Mouse (Mus musculus) neural tube, embryonic 12.5 days (tissue): ENCODE results near the gene Shld1. TPM values are rescaled to one million over a fixed set of nuclear protein-coding genes. Genes with fewer than 3 reads are reported as not detected.

Experiments used
- ATAC-seq: fragments of 200-750 bp; cut with Nextera tagmentation; 2 replicates; pipeline ENCODE4 v1.8.0; 2017; ENCODE audit warnings: low read depth, mild to moderate bottlenecking, moderate TSS enrichment, moderate library complexity; ENCODE audit not compliant: low FRiP score
- H3K27ac ChIP-seq: fragments of 300-500 bp; sonication (generic); 2 replicates; pipeline ENCODE4 v1.5.1; 2016
- H3K27me3 ChIP-seq: fragments of 300-500 bp; sonication (generic); replicated peaks from 2 replicates; pipeline ENCODE4 v1.6.1; 2016; ENCODE audit warnings: mild to moderate bottlenecking
- H3K36me3 ChIP-seq: fragments of 300-500 bp; sonication (generic); 2 replicates; pipeline ENCODE4 v1.6.1; 2016; ENCODE audit warnings: mild to moderate bottlenecking
- H3K4me1 ChIP-seq: fragments of 300-500 bp; sonication (generic); 2 replicates; pipeline ENCODE4 v1.6.1; 2016
- H3K4me2 ChIP-seq: fragments of 300-500 bp; sonication (generic); replicated peaks from 2 replicates; pipeline ENCODE4 v1.6.1; 2016; ENCODE audit warnings: mild to moderate bottlenecking
- H3K4me3 ChIP-seq: fragments of 300-500 bp; sonication (generic); 2 replicates; pipeline ENCODE4 v1.5.1; 2016
- H3K9ac ChIP-seq: fragments of 300-500 bp; sonication (generic); 2 replicates; pipeline ENCODE4 v1.6.1; 2016; ENCODE audit warnings: mild to moderate bottlenecking
- H3K9me3 ChIP-seq: fragments of 300-500 bp; sonication (generic); 2 replicates; pipeline ENCODE4 v1.6.1; 2016; ENCODE audit warnings: mild to moderate bottlenecking
- WGBS: fragments of 180-500 bp; shearing (Covaris S2); methylation state at CpG from one replicate; pipeline ENCODE4 v1.1.7; 2016; 5-methylcytosine and 5-hydroxymethylcytosine counted together
- polyA plus RNA-seq: library from polyadenylated mRNA; unstranded; fragments of >200 nt; fragmentation: Nextera tagmentation; extraction: Ambion mirVana; gene quantifications from 2 replicates; pipeline ENCODE4 v1.2.1, GENCODE M21; 2016

Shld1 gene
- polyA plus RNA-seq, result 20.4 and 21.4 TPM in 2 replicates

- H3K36me3 ChIP-seq, result no peaks in the 10 kb centered on the region
- peak within 1 kb of the TSS; percentile 53 for H3K4me3 ChIP-seq
- WGBS, result 10% methylated on average over 33 of the region's 33 CpGs
- peak within 1 kb of the TSS; percentile 66 for H3K9ac ChIP-seq
- H3K27ac ChIP-seq, result peak within 1 kb of the TSS; percentile 29; the same call in 1 of the 2 replicates
- peak within 1 kb of the TSS; percentile 57 for H3K4me2 ChIP-seq
- no peaks in the 10 kb centered on the region for H3K4me1 ChIP-seq
- H3K27me3 ChIP-seq, result no peaks in the 10 kb centered on the region
- no peaks in the 10 kb centered on the region for H3K9me3 ChIP-seq
- ATAC-seq, result peak; percentile 95
Observed at GRCm38 (mm10) chr2:132686756-132687737, at the start of gene Shld1. Shld1 (plus strand) TSS chr2:132686931.

- no peaks in the 10 kb centered on the region for H3K36me3 ChIP-seq
- H3K4me2 ChIP-seq, result no peak overlapping the region
- no peak overlapping the region for H3K4me3 ChIP-seq
- ATAC-seq, result no peak
- no peaks in the 10 kb centered on the region for H3K27me3 ChIP-seq
- H3K27ac ChIP-seq, result no peak overlapping the region
- no peak overlapping the region for H3K9ac ChIP-seq
- WGBS, result 92% methylated on average over 6 of the region's 6 CpGs
- no peaks in the 10 kb centered on the region for H3K4me1 ChIP-seq
- H3K9me3 ChIP-seq, result no peaks in the 10 kb centered on the region
Observed at GRCm38 (mm10) chr2:132638306-132638705, 48.4 kb upstream of the Shld1 start.

GRCm38 (mm10) chr2:132639337-132639736, 47.4 kb upstream of the Shld1 start:
- 88% methylated on average over 7 of the region's 7 CpGs for WGBS
- no peak overlapping the region for H3K4me2 ChIP-seq

GRCm38 (mm10) chr2:132641196-132641595, 45.5 kb upstream of the Shld1 start:
- ATAC-seq, result no peak
- no peaks in the 10 kb centered on the region for H3K9me3 ChIP-seq

More at GRCm38 (mm10) chr2:132639337-132639736, 47.4 kb upstream of the Shld1 start:
- H3K4me1 ChIP-seq, result no peaks in the 10 kb centered on the region
- no peaks in the 10 kb centered on the region for H3K9me3 ChIP-seq
- no peaks in the 10 kb centered on the region for H3K36me3 ChIP-seq
- H3K27me3 ChIP-seq, result no peaks in the 10 kb centered on the region
- ATAC-seq, result no peak
- H3K27ac ChIP-seq, result no peak overlapping the region
- H3K4me3 ChIP-seq, result no peak overlapping the region
- no peak overlapping the region for H3K9ac ChIP-seq

GRCm38 (mm10) chr2:132643161-132643560, 43.6 kb upstream of the Shld1 start:
- no peak for ATAC-seq
- no peak overlapping the region for H3K27ac ChIP-seq
- H3K36me3 ChIP-seq, result no peaks in the 10 kb centered on the region
- H3K4me2 ChIP-seq, result no peak overlapping the region
- H3K27me3 ChIP-seq, result no peaks in the 10 kb centered on the region
- H3K4me3 ChIP-seq, result no peak overlapping the region
- WGBS, result 88% methylated on average over 4 of the region's 4 CpGs
- no peaks in the 10 kb centered on the region for H3K4me1 ChIP-seq
- no peak overlapping the region for H3K9ac ChIP-seq
- no peaks in the 10 kb centered on the region for H3K9me3 ChIP-seq

More at GRCm38 (mm10) chr2:132641196-132641595, 45.5 kb upstream of the Shld1 start:
- 71% methylated on average over 3 of the region's 3 CpGs for WGBS
- Histone ChIP-seq H3K4me3 (no peak overlapping the region), H3K27ac (no peak overlapping the region), H3K9ac (no peak overlapping the region), H3K4me1 (no peaks in the 10 kb centered on the region), H3K4me2 (no peak overlapping the region), H3K36me3 (no peaks in the 10 kb centered on the region), H3K27me3 (no peaks in the 10 kb centered on the region)

GRCm38 (mm10) chr2:132646856-132647745, 39.6 kb upstream of the Shld1 start:
- Histone ChIP-seq H3K9ac (no peak overlapping the region), H3K4me2 (no peak overlapping the region), H3K4me3 (no peak overlapping the region), H3K36me3 (no peaks in the 10 kb centered on the region), H3K9me3 (no peaks in the 10 kb centered on the region), H3K4me1 (no peaks in the 10 kb centered on the region), H3K27ac (no peak overlapping the region), H3K27me3 (no peaks in the 10 kb centered on the region)
- WGBS, result 62% methylated on average over 17 of the region's 17 CpGs
- no peak for ATAC-seq

- Histone ChIP-seq H3K36me3 (no peaks in the 10 kb centered on the region), H3K4me1 (no peaks in the 10 kb centered on the region), H3K27me3 (no peaks in the 10 kb centered on the region), H3K27ac (no peak overlapping the region), H3K9ac (no peak overlapping the region), H3K4me2 (no peak overlapping the region), H3K4me3 (no peak overlapping the region), H3K9me3 (no peaks in the 10 kb centered on the region)
- no peak for ATAC-seq
- 89% methylated on average over 10 of the region's 10 CpGs for WGBS
Observed at GRCm38 (mm10) chr2:132649352-132649870, 37.3 kb upstream of the Shld1 start.

- no peaks in the 10 kb centered on the region for H3K9me3 ChIP-seq
- no peak overlapping the region for H3K9ac ChIP-seq
- no peaks in the 10 kb centered on the region for H3K36me3 ChIP-seq
- no peaks in the 10 kb centered on the region for H3K27me3 ChIP-seq
- no peak for ATAC-seq
- H3K4me1 ChIP-seq, result no peaks in the 10 kb centered on the region
- no peak overlapping the region for H3K27ac ChIP-seq
- 83% methylated on average over 2 of the region's 2 CpGs for WGBS
- H3K4me2 ChIP-seq, result no peak overlapping the region
- H3K4me3 ChIP-seq, result no peak overlapping the region
Observed at GRCm38 (mm10) chr2:132650546-132650945, 36.2 kb upstream of the Shld1 start.

GRCm38 (mm10) chr2:132652476-132652875, 34.3 kb upstream of the Shld1 start:
- 0 out of 2 replicates have a peak, but pooled peaks have one; percentile 66 for ATAC-seq
- Histone ChIP-seq H3K36me3 (no peaks in the 10 kb centered on the region), H3K4me1 (no peaks in the 10 kb centered on the region), H3K9ac (no peak overlapping the region), H3K4me3 (no peak overlapping the region), H3K27ac (no peak overlapping the region), H3K27me3 (no peaks in the 10 kb centered on the region), H3K9me3 (no peaks in the 10 kb centered on the region), H3K4me2 (no peak overlapping the region)
- 47% methylated on average over 10 of the region's 10 CpGs for WGBS

- Histone ChIP-seq H3K4me2 (no peak overlapping the region), H3K9me3 (no peaks in the 10 kb centered on the region)
- no peak for ATAC-seq
Observed at GRCm38 (mm10) chr2:132654834-132655495, 31.8 kb upstream of the Shld1 start.

GRCm38 (mm10) chr2:132657186-132657585, 29.5 kb upstream of the Shld1 start:
- H3K4me2 ChIP-seq, result no peak overlapping the region
- H3K27me3 ChIP-seq, result no peaks in the 10 kb centered on the region
- H3K4me1 ChIP-seq, result no peaks in the 10 kb centered on the region
- H3K27ac ChIP-seq, result no peak overlapping the region
- no peaks in the 10 kb centered on the region for H3K9me3 ChIP-seq
- ATAC-seq, result no peak
- WGBS, result 89% methylated on average over 2 of the region's 2 CpGs
- H3K9ac ChIP-seq, result no peak overlapping the region
- H3K4me3 ChIP-seq, result no peak overlapping the region
- H3K36me3 ChIP-seq, result no peaks in the 10 kb centered on the region

More at GRCm38 (mm10) chr2:132654834-132655495, 31.8 kb upstream of the Shld1 start:
- Histone ChIP-seq H3K27ac (no peak overlapping the region), H3K4me3 (no peak overlapping the region), H3K27me3 (no peaks in the 10 kb centered on the region), H3K36me3 (no peaks in the 10 kb centered on the region), H3K9ac (no peak overlapping the region), H3K4me1 (no peaks in the 10 kb centered on the region)
- WGBS, result 78% methylated on average over 6 of the region's 6 CpGs
